Mouse (Mus musculus) heart, adult 2 months (tissue): ENCODE measurements around the gene Neurl1a. TPM values are rescaled to one million over a fixed set of nuclear protein-coding genes. Genes with fewer than 3 reads are reported as not detected.

Source experiments
- DNase-seq, 2 experiments: peaks; one replicate each; pipeline ENCODE4 v3.0.0; 2021
- H3K27ac ChIP-seq: fragments of 200-600 bp; 2 replicates; pipeline ENCODE4 v1.8.1; 2022
- H3K27me3 ChIP-seq: fragments of 200-500 bp; 2 replicates; pipeline ENCODE4 v1.6.1; 2012; ENCODE audit warnings: mild to moderate bottlenecking, low read length, inconsistent platforms, mixed read lengths; ENCODE audit not compliant: control insufficient read depth, insufficient read depth
- H3K36me3 ChIP-seq: fragments of 200-500 bp; 2 replicates; pipeline ENCODE4 v1.6.1; 2012; ENCODE audit warnings: low read length, inconsistent platforms; ENCODE audit not compliant: control insufficient read depth, insufficient read depth
- H3K4me1 ChIP-seq: fragments of 200-500 bp; 2 replicates; pipeline ENCODE4 v1.6.1; 2011; ENCODE audit warnings: low read length; ENCODE audit not compliant: control insufficient read depth, insufficient read depth
- H3K4me3 ChIP-seq: fragments of 200-600 bp; 2 replicates; pipeline ENCODE4 v1.8.1; 2022
- H3K79me2 ChIP-seq: fragments of 200-500 bp; replicated peaks from 2 replicates; pipeline ENCODE4 v1.6.1; 2012; ENCODE audit warnings: mild to moderate bottlenecking, inconsistent platforms, low read length, moderate library complexity, mixed read lengths; ENCODE audit not compliant: control insufficient read depth, insufficient read depth
- H3K9ac ChIP-seq: fragments of 200-500 bp; 2 replicates; pipeline ENCODE4 v1.6.1; 2012; ENCODE audit warnings: low read depth, mild to moderate bottlenecking, control low read depth, inconsistent platforms, low read length, mixed read lengths
- CTCF ChIP-seq: fragments of 200-600 bp; IDR thresholded peaks from 2 replicates; pipeline ENCODE4 v1.8.1; 2022; ENCODE audit warnings: antibody characterized with exemption, mild to moderate bottlenecking, moderate library complexity
- EP300 ChIP-seq: fragments of 200-500 bp; IDR thresholded peaks from 2 replicates; pipeline ENCODE4 v1.6.1; 2011; ENCODE audit warnings: low read depth, low read length, control low read depth; ENCODE audit not compliant: insufficient read depth
- POLR2A ChIP-seq: fragments of 200-500 bp; IDR thresholded peaks from 2 replicates; pipeline ENCODE4 v1.6.1; 2011; ENCODE audit warnings: mild to moderate bottlenecking, low read depth, low read length, control low read depth; ENCODE audit not compliant: insufficient read depth
- WGBS: fragments of 180-500 bp; shearing (Covaris S2); methylation state at CpG from one replicate; pipeline ENCODE4 v1.1.7; 2018; 5-methylcytosine and 5-hydroxymethylcytosine counted together
- intact Hi-C: fragments of 180-260 bp; cut with DNase I; formaldehyde crosslinking; loops from one replicate; pipeline ENCODE4 v1.15.1; 2025
- polyA plus RNA-seq: library from polyadenylated mRNA; depleted of rRNA; stranded (reverse); fragments of >200 nt; gene quantifications from 2 replicates; pipeline ENCODE4 v1.2.3, GENCODE M21; 2012
- total RNA-seq, 2 experiments: library from RNA; stranded (reverse); gene quantifications; 2 replicates each; pipeline ENCODE4 v1.2.3; 2021

Gene Neurl1a
- total and polyA plus RNA-seq, 3 experiments: 1.5 to 2.5 (median 1.7) TPM

- H3K27me3 ChIP-seq: no peaks in the 10 kb centered on the region
- no peak overlapping the region for H3K27ac ChIP-seq
- WGBS: 75% methylated on average over 6 of the region's 6 CpGs
- intact Hi-C loops: no loop called here
- H3K79me2 ChIP-seq: no peaks in the 10 kb centered on the region
- no peaks in the 10 kb centered on the region for H3K36me3 ChIP-seq
- no peaks in the 10 kb centered on the region for H3K4me1 ChIP-seq
- TF ChIP-seq CTCF (no peak), EP300 (no peak), POLR2A (no peak)
- DNase-seq: no peak
- H3K4me3 ChIP-seq: no peak overlapping the region
- H3K9ac ChIP-seq: no peak overlapping the region
Measured at GRCm38 (mm10) chr19:47202429-47202828, 23.8 kb downstream of the Neurl1a start.

GRCm38 (mm10) chr19:47203042-47203441 lies 24.4 kb downstream of the Neurl1a start:
- H3K9ac ChIP-seq: no peak overlapping the region
- H3K4me3 ChIP-seq: no peak overlapping the region
- no peak for DNase-seq
- no peaks in the 10 kb centered on the region for H3K4me1 ChIP-seq
- WGBS: 90% methylated on average over 6 of the region's 6 CpGs
- TF ChIP-seq EP300 (no peak), POLR2A (no peak), CTCF (no peak)
- H3K27ac ChIP-seq: no peak overlapping the region
- intact Hi-C loops: no loop called here
- no peaks in the 10 kb centered on the region for H3K79me2 ChIP-seq
- H3K36me3 ChIP-seq: no peaks in the 10 kb centered on the region
- no peaks in the 10 kb centered on the region for H3K27me3 ChIP-seq

DNA sequence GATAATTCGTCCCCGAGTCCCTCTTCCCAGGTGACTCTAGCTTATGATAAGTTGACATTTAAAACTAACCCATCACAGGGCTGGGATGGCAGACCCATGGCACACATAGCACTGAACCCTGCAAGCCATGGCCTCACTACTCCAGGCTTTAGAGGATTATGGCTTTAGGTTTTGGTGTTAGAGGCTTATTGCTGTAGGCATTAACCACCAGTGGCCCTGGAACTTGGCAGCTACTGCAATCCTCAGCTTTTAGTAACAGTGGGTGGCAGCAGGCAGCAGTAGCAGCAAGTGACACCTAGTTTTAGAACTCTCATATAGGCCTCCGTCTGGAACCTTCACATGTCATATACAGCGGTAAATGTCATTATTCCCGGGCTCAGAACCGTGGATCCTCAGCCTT lies 26.0 kb downstream of the Neurl1a start:
- no peak for DNase-seq
- Histone ChIP-seq H3K4me3 (no peak overlapping the region), H3K9ac (no peak overlapping the region), H3K27me3 (no peaks in the 10 kb centered on the region), H3K27ac (no peak overlapping the region), H3K36me3 (no peaks in the 10 kb centered on the region), H3K79me2 (no peaks in the 10 kb centered on the region), H3K4me1 (no peaks in the 10 kb centered on the region)
- intact Hi-C loops: no loop called here
- WGBS: 81% methylated on average over 6 of the region's 6 CpGs
- TF ChIP-seq EP300 (no peak), CTCF (no peak), POLR2A (no peak)

- no peak for TF ChIP-seq EP300
- TF ChIP-seq POLR2A: no peak
- TF ChIP-seq CTCF: no peak
- H3K9ac ChIP-seq: no peak overlapping the region
- H3K4me1 ChIP-seq: no peaks in the 10 kb centered on the region
- no peaks in the 10 kb centered on the region for H3K27me3 ChIP-seq
- H3K36me3 ChIP-seq: no peaks in the 10 kb centered on the region
- no peak overlapping the region for H3K27ac ChIP-seq
- H3K79me2 ChIP-seq: no peaks in the 10 kb centered on the region
- 89% methylated on average over 1 of the region's 1 CpGs for WGBS
- intact Hi-C loops: no loop called here
- DNase-seq: no peak
- H3K4me3 ChIP-seq: no peak overlapping the region
Measured at GRCm38 (mm10) chr19:47206126-47206525, 27.5 kb downstream of the Neurl1a start.

DNA sequence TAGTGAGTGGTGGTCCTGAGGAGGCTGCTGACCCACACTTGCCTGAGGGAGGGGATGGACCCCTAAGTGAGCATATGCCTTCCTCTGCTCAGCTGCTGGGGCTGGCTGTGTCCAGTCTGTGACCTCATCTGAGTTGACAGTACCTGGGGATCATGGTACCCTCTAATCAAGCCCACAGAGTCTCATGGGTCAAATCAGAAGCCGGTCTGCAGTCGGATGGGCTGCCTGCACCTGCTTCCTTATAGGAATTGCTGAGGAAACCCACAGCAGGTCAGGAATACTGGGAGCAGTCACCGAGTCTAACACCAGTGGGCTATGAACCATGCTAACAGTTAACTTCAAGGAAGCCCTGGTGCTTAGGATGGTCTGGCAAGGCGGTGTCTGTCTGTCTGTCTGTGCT lies 31.8 kb downstream of the Neurl1a start:
- WGBS: 91% methylated on average over 4 of the region's 4 CpGs
- TF ChIP-seq EP300 (no peak), CTCF (no peak), POLR2A (no peak)
- Histone ChIP-seq H3K4me3 (no peak overlapping the region), H3K36me3 (no peaks in the 10 kb centered on the region), H3K9ac (no peak overlapping the region), H3K79me2 (no peaks in the 10 kb centered on the region), H3K27me3 (no peaks in the 10 kb centered on the region), H3K27ac (no peak overlapping the region), H3K4me1 (no peaks in the 10 kb centered on the region)
- no peak for DNase-seq
- intact Hi-C loops: no loop called here

DNA sequence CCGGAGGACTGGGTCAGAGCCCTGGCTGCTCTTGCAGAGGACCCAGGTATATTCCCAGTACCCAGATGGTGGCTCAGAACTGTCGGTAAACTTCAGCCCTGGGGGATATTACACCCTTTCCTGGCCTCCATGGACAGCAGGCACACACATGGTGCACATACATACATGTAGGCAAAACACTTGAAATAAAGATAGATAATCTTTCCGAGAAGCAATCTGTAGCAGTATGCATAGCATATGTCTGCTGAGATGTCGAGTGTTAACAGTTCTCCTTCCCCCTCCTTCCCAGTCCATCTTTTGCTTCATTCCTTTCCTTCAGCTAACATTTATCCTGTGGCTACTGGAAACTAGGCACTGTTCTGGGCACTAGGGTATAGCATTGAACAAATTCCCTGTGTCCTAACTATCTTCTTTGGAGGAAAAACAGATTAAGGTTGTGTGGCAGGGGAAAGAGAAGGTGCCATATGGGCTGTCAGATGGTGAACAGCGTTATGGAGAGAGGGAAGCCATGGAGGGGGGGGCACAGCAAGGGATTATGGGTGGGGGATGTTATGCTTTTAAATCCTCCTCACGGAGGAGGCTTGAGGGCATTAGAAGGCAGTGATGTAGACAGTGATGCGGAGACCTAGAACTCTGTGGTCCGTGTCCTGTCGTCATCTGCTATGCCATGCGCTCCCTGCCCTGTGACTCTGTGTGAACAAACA lies 33.1 kb downstream of the Neurl1a start:
- intact Hi-C loops: no loop called here
- WGBS: 78% methylated on average over 10 of the region's 10 CpGs

More for the DNA sequence above, 33.1 kb downstream of the Neurl1a start:
- Histone ChIP-seq H3K4me1 (no peaks in the 10 kb centered on the region), H3K4me3 (no peak overlapping the region), H3K9ac (no peak overlapping the region), H3K27ac (no peak overlapping the region), H3K79me2 (no peaks in the 10 kb centered on the region), H3K36me3 (no peaks in the 10 kb centered on the region), H3K27me3 (no peaks in the 10 kb centered on the region)
- TF ChIP-seq CTCF (no peak), EP300 (no peak), POLR2A (no peak)
- DNase-seq: no peak
